Mouse (Mus musculus): ENCODE measurements around the gene 4933402N03Rik.

DNA sequence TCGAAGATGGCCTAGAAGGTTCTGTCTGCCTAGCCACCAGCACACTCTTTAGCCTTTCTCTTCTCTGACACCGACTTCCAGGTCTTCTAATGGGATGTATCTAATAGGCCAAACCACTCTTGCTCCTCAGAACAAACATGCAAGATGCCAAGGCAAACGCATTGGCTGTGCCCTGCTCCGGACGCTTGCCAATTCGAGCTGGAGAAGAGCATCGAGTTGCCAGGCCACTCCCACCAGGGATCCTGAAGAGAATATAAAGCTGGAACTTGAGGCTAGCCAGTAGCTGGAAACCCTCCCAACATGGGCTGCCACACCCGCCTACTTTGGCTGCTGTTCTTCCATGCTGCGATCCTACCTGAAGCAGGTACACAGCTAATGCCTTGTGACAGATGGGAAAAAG is 28.0 kb upstream of the 4933402N03Rik start, which contains the start of gene 5430419D17Rik:
- TF ChIP-seq POLR2A (IDR thresholded peaks at IDR 0.05; ENCODE audit: extremely low read depth, insufficient read depth, low read length) (no peak), CTCF (IDR thresholded peaks at IDR 0.05; ENCODE audit: low read depth, low read length) (no peak)

Data from liver, adult 2 months (tissue).